Mouse (Mus musculus) testis, adult 2 months (tissue): ENCODE results near the gene Nudc.

ENCODE experiments used
- CTCF ChIP-seq: fragments of 200-500 bp; IDR thresholded peaks from 2 replicates; pipeline ENCODE4 v1.5.1; 2012; ENCODE audit warnings: low read depth, mild to moderate bottlenecking, inconsistent platforms, low read length, moderate library complexity; ENCODE audit not compliant: control insufficient read depth, insufficient read depth, insufficient replicate concordance
- POLR2A ChIP-seq: fragments of 200-500 bp; IDR thresholded peaks from 2 replicates; pipeline ENCODE4 v1.6.1; 2012; ENCODE audit warnings: low read depth, mild to moderate bottlenecking, inconsistent platforms, low read length, moderate library complexity; ENCODE audit not compliant: control insufficient read depth

DNA sequence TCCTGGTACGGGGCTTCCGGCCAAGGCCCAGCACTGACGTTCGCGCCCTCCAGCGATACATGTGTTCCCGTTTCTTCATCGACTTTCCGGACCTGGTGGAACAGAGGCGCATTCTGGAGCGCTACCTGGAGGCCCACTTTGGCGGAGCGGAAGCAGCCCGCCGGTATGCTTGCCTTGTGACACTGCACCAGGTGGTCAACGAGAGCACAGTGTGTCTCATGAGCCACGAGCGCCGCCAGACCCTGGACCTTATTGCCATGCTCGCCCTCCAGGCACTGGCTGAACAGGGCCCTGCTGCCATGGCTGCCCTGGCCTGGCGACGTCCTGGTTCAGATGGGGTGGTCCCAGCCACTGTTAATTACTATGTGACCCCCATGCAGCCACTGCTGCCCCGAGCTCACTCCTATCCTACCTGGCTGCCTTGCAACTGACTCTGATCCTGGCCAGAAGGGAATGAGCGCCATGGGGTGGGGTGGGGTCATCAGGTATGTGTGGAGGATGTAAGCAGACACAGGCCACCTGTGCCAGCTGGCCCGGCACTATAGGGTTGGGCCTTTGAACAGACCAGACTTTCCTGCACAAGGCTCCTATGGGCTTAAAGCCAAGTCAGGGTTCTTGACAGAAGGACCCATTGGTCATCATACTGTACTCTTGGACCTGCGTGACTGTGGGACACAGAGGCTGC is 59.0 kb downstream of the Nudc start:
- TF ChIP-seq POLR2A (no peak), CTCF (no peak)
